Mouse (Mus musculus) yolk sac, embryonic 10.5 days (tissue): Measurements from ENCODE around the gene Sntg2.

Experiments
- DNase-seq: peaks from one replicate; pipeline ENCODE4 v3.0.0-alpha.2; 2017; ENCODE audit warnings: low spot score

The Sntg2 gene

GRCm38 (mm10) chr12:30372933-30373501 is at the start of gene Sntg2:
Sntg2 (minus strand) TSS chr12:30373375.
- peak; percentile 79 for DNase-seq

DNA sequence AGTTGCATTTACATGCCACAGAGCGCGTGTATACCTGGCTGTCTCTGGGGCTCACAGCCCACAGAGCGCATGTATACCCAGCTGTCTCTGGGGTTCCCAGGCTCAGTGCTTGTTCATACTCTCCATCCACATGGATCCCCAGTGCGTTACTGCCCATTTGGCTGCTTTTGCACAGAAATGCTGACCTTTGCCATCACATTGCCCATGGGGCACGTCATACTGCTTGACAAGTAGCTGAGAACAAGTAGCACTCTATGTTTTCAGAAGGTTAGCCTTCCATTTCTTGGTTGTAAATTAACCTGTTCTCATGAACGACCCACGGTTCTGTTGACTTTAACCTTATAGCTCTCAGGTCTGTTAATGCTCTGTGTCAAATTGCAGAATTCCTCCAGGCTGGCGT is 43.4 kb upstream of the Sntg2 start:
- DNase-seq, result peak; percentile 1

DNA sequence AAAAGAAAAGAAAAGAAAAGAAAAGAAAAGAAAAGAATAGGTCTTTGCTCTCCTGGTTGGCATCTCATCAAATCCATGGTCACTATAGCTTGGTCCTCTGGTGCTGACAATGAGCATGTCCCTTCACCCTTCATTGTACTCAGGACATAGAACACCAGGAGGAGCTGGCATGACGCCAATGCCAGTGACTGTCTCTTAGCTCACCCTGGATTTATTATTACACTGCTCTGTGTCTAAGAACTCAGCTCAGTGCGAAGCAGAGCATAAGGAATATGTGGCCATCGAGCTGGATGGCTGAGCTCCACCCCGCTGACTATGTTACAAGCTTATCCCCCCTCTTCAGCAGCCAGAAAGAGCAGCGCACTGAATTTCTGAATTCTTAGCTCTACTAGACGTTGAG is 42.8 kb upstream of the Sntg2 start:
- DNase-seq, result no peak

DNA sequence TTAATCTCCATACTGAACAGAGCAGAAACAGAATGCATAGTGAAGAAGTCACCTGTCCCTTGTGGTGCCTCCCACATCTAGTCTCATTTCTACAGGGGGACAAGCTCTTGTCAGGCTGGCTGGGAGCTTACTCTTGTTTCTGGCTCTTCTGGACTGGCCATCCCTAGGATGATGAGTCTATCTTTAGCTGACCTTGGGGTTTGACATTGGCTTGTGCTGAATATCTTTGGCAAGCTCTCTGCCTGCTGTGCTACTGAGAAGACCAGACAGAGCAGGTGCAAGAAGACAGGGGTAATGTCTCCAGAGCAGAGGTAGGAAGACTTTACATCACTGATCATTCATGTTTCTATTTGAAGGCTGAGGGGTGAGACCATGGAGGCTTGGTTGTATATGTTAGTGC is 29.5 kb upstream of the Sntg2 start:
- no peak for DNase-seq

GRCm38 (mm10) chr12:30400531-30400930 is 27.4 kb upstream of the Sntg2 start:
- no peak for DNase-seq

DNA sequence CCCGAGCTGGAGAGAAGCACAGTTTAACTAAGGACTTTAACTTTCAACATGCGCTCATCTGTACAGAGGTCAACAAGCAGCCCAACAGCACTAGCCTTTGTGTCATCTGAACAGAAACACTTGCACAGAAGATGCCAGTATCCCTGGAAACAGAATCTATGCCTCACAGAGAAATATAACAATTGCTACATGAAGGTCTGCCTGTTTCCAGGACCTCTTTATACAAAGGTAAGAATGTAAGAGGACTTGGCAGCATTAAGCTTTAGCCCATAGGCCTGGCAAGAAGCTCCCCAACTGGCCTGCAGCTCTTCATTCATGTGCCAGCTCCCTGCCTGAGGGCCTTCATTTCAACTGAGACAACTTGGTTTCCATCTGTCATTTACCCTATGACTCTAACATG is 26.9 kb upstream of the Sntg2 start:
- DNase-seq, result no peak

GRCm38 (mm10) chr12:30372293-30372692 is 882 bp downstream of the Sntg2 start:
- DNase-seq, result no peak

GRCm38 (mm10) chr12:30369786-30370185 is 3.4 kb downstream of the Sntg2 start:
- DNase-seq, result peak; percentile 61

DNA sequence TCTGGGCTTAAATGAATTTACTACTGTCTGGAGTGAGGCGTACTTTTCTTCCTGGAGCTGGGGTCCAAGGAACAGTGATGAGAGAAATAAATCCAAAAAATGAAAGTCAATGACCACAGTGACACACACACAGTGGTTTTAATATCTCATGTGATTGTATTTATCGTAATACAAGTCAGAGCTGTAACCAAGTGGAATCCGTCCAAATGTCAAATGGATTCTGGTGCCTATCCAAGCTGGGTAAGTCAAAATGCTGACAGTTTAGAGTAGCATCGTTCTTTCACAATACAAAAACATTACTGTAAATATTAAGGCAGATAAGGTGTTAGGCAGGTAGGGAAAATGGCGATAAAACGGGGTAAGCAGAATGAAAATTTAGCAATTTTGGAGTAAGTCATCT is 4.0 kb downstream of the Sntg2 start:
- no peak for DNase-seq

DNA sequence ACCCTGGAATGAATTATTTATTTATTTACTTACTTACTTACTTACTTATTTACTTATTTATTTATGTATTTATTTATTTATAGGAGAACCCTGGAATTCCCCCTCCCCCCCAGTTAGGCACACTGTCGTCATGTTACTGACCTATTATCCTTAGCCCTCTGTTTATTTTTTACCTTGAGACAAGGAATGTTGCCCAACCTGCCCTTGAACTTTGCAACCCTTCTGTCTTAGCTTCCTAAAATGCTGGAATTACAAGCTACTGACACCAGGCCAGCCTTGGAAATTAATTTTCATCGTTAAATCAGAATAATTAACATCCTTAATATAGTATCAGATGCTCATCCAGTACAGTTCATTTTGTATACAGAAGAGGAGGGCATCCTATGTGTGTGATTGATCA is 10.9 kb downstream of the Sntg2 start:
- peak; percentile 16 for DNase-seq

DNA sequence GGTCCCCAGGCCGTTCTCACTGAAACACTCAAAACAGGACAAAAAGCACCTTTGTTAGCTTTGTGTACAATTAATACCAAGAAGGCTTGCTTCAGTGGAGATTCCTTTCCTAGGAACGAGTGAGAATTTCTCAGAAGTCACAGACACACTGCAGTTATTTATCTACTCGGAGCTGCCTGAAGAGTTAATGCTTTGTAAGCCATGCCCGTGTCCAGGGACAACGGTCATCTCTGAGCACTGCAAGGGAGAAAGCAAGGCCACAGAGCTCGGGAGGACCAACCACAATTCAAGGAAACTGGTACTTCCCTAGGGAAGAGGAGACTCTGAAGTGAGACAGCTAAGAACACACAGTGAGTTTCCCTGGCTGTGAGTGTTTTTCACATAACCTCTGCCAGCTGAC is 15.5 kb downstream of the Sntg2 start:
- peak; percentile 75 for DNase-seq

DNA sequence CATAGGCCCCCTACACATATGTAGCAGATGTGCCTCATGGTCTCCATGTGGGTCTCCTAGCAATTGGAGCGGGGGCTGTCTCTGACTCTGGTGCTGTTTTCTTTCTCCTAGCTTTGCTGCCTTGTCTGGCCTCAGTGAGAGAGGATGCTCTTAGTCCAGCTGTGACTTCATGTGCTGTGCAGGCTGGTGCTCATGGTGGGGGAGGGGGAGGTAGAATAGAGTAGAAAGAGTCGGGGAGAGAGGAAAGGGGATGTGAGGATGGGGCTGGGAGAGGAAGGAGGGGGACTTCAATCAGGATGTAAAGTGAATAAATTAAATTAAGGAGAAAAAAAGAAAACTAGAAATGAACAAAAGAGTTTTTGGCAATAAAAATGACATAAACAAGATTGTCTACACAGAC is 20.8 kb downstream of the Sntg2 start:
- DNase-seq, result no peak

- DNase-seq, result no peak
Observed at GRCm38 (mm10) chr12:30348036-30348435, 25.1 kb downstream of the Sntg2 start.

GRCm38 (mm10) chr12:30347284-30347683 is 25.9 kb downstream of the Sntg2 start:
- DNase-seq, result no peak

GRCm38 (mm10) chr12:30344806-30345205 is 28.4 kb downstream of the Sntg2 start:
- no peak for DNase-seq

DNA sequence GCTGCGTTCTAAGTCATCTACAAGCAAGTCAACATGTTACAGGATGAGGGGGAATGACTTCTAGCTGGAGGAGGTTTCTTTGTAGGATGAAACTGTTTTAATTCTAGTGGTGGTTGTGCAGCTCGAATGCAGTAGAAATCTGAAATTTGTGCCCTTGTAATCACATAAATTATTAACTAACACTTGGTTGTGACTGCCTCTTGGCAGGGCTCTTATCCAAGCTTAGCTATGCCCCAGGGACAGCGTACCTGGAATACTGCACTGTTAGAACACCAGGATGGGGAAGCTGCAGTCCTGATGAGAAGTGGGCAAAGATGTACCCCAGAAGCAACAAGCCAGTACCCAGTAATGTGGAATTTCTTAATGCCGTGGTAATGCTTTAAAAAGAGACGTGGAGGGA is 36.9 kb downstream of the Sntg2 start:
- DNase-seq, result no peak

DNA sequence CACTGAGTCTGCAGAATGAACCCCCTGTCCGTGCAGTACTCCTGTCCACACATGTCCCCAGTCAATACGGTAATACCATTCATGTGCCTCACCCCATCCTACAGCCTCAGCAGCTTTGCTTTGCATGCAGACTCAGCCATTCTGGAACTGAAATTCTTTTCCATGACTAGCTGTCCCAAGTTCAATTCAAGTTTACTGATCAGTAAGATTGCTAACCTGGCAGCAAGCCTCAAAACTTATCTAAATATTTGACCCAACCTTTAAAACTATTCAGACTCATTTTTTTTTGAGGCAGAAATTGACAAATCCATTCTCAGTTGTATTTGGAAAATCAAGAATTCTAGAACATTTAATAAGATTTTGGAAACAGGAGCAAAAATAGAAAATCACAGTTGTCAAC is 38.7 kb downstream of the Sntg2 start:
- no peak for DNase-seq

DNA sequence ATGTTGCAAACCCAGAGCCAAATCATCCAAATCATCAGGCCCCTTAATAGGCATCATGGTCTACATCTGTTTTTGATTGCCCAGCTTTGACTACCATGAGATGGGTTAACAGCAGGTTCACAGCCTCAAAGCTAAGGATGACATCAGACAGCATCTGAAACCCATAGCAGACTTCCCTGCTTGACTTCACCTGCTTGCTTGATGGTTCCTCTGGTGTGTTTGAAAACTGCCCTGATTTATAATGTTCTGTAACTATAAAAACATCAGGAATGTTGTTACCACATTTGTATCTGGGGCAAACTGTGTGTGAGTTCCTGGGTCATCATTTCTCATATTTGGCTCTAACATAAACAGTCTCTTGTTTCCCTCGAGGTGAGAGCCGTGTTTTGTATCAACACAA is 55.2 kb downstream of the Sntg2 start:
- no peak for DNase-seq

DNA sequence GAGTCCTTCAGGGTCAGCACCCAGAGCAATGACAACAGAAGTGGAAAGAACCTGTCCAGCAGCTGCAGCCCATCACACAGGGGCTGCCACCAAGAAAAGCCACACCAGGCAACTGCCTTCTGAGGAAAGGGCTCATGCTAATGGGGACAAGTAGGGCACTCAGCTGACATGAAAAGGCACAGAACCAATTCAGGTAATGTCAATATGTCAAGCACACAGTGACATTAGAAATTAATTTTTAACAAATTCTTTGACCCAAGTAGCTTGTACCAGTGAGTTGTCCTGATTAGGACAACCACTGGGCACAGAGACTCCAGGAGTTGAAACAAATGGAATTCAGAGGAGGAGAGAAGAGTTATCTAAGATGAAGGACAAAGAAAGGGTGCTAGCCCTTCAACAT is 60.2 kb downstream of the Sntg2 start:
- no peak for DNase-seq

GRCm38 (mm10) chr12:30308197-30308939 is 64.8 kb downstream of the Sntg2 start:
- DNase-seq, result no peak

DNA sequence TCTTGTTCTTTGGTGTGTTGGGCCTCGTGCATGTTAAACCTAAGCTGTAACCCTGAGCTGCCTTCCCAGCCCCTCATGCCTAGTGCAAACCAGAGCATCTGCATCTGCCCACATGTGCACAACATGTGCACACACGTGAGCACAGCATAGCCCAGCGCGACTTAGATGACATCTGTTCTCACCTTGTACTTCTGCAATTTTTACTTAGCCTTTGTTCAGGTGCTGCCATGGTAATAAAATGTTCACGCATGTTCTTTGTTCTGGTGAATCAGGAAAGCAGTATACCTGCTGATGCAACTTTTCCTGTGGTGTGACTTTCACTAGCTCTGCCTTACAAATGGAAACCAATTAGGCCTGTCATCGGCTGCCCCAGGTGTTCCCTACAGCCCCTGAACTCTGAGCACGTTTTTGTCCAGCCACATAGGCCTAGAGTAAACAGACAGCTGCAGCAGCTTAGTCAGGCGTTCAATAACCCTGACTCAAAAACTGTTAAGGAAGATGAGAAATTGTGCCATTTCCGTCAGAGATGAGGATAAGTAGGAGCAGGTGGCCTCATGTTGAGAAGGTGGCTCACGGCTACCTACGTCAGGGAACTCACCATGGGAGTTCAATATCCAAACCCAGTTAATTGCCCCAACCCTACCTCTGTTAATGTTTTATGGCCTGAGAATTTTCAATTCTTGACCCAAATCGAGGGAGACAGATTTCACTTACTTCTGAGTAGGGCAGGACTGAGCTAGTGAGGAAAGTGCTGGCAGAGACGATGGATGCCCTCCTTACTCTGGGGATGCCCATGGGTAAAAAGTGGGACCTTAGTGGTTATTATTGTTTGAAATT is 80.2 kb downstream of the Sntg2 start:
- no peak for DNase-seq

DNA sequence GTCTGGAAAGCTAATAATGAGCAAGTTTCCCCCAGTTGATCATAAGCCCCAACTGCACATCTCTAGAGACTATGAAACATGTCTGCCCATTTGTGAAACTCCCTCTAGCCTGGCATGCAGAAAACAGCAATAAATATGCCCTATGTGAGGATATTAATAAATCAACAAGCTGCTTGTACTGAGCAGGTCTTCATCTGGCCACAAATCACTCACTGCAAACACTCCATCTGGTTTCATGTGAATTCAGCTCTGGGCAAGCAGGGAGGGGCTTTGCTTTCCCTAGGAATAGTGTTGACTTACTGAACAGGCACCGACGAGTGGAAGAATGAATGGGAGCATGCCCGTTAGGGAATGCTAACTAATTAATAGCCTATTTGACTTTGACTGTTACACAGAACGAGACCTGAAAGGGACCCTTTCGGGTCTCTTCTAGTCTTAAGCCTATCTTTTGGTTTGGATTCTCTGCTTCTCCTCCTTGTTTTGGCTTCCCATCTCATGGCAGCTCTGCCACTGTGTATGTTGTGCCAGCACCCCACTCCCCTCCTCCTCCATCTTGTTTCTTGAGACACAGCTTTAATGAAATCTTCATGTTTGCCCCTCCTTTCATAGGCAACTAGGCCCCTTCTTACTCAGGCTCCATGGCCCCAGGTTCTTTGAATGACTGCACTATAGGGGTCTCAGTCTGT is 86.1 kb downstream of the Sntg2 start:
- no peak for DNase-seq

DNA sequence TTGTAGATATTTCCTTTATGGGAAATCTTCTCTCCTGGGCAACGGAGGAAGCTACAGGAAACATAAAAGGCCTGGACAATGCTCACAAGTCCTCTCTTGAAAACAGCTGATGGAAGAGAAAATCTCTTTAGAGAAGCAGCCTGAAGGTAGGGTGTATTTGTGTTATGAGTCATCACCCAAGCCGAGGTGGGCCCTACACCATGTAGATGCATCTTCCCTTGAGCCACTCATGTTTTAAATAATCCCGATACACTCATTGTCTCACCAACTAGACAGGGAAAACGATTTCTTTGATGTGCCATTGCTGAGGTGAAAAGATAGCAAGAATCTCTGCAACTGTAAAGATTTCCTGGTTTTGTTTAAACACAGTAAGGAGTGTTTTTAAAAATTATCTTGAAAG is 89.4 kb downstream of the Sntg2 start:
- no peak for DNase-seq
